Mouse (Mus musculus): Measurements from ENCODE around the gene Pdzph1.

Gene Pdzph1

GRCm38 (mm10) chr17:58991275-58991674, at the start of gene Pdzph1:
Gene Pdzph1, minus strand, starts transcription at chr17:58991375.
- no peak for DNase-seq (ENCODE audit: extremely low spot score, low read depth, low spot score)

GRCm38 (mm10) chr17:59039754-59040153, 48.6 kb upstream of the Pdzph1 start:
- no peak for DNase-seq (ENCODE audit: extremely low spot score, low read depth, low spot score)

GRCm38 (mm10) chr17:59033445-59033844, 42.3 kb upstream of the Pdzph1 start:
- DNase-seq (ENCODE audit: extremely low spot score, low read depth, low spot score) = no peak

GRCm38 (mm10) chr17:59026336-59026735, 35.2 kb upstream of the Pdzph1 start:
- DNase-seq (ENCODE audit: extremely low spot score, low read depth, low spot score) = no peak

- DNase-seq (ENCODE audit: extremely low spot score, low read depth, low spot score) = no peak
These were observed 33.3 kb upstream of the Pdzph1 start for GRCm38 (mm10) chr17:59024502-59024901.

- no peak for DNase-seq (ENCODE audit: extremely low spot score, low read depth, low spot score)
These were observed 32.8 kb upstream of the Pdzph1 start for GRCm38 (mm10) chr17:59023971-59024370.

- no peak for DNase-seq (ENCODE audit: extremely low spot score, low read depth, low spot score)
These were observed 27.5 kb upstream of the Pdzph1 start for GRCm38 (mm10) chr17:59018666-59019065.

GRCm38 (mm10) chr17:59013091-59013459, 21.9 kb upstream of the Pdzph1 start, which contains the start of gene Nudt12:
Gene Nudt12, minus strand, starts transcription at chr17:59013372.
- no peak for DNase-seq (ENCODE audit: extremely low spot score, low read depth, low spot score)

GRCm38 (mm10) chr17:59012421-59013090, 21.4 kb upstream of the Pdzph1 start:
- no peak for DNase-seq (ENCODE audit: extremely low spot score, low read depth, low spot score)

- no peak for DNase-seq (ENCODE audit: extremely low spot score, low read depth, low spot score)
These were observed 20.6 kb upstream of the Pdzph1 start for GRCm38 (mm10) chr17:59011546-59012307.

- no peak for DNase-seq (ENCODE audit: extremely low spot score, low read depth, low spot score)
These were observed 17.9 kb downstream of the Pdzph1 start for GRCm38 (mm10) chr17:58973237-58973636.

- DNase-seq (ENCODE audit: extremely low spot score, low read depth, low spot score) = no peak
These were observed 31.3 kb downstream of the Pdzph1 start for GRCm38 (mm10) chr17:58959905-58960304.

GRCm38 (mm10) chr17:58957055-58957454, 34.1 kb downstream of the Pdzph1 start:
- no peak for DNase-seq (ENCODE audit: extremely low spot score, low read depth, low spot score)

GRCm38 (mm10) chr17:58943015-58943822, 48.0 kb downstream of the Pdzph1 start:
- DNase-seq (ENCODE audit: extremely low spot score, low read depth, low spot score) = no peak

- DNase-seq (ENCODE audit: extremely low spot score, low read depth, low spot score) = no peak
These were observed 52.6 kb downstream of the Pdzph1 start for GRCm38 (mm10) chr17:58938598-58938997.

- no peak for DNase-seq (ENCODE audit: extremely low spot score, low read depth, low spot score)
These were observed 53.6 kb downstream of the Pdzph1 start for GRCm38 (mm10) chr17:58937533-58937932.

- no peak for DNase-seq (ENCODE audit: extremely low spot score, low read depth, low spot score)
These were observed 58.2 kb downstream of the Pdzph1 start for GRCm38 (mm10) chr17:58932983-58933280.

- DNase-seq (ENCODE audit: extremely low spot score, low read depth, low spot score) = no peak
These were observed 58.7 kb downstream of the Pdzph1 start for GRCm38 (mm10) chr17:58932279-58932982.

GRCm38 (mm10) chr17:58924754-58925546, 66.2 kb downstream of the Pdzph1 start:
- DNase-seq (ENCODE audit: extremely low spot score, low read depth, low spot score) = no peak

- DNase-seq (ENCODE audit: extremely low spot score, low read depth, low spot score) = no peak
These were observed 67.2 kb downstream of the Pdzph1 start for GRCm38 (mm10) chr17:58923901-58924476.

Measured in hindlimb bud, embryonic 11.5 days (tissue).